Mouse (Mus musculus): Measurements from ENCODE around the gene Tiam1. TPM values are rescaled to one million over a fixed set of nuclear protein-coding genes. Genes with fewer than 3 reads are reported as not detected.
A peak's percentile ranks its signal among the peaks of the same experiment; 100 is the strongest.

Tiam1 gene
- polyA plus RNA-seq, 2 experiments = 1.6 to 4.2 TPM

DNA sequence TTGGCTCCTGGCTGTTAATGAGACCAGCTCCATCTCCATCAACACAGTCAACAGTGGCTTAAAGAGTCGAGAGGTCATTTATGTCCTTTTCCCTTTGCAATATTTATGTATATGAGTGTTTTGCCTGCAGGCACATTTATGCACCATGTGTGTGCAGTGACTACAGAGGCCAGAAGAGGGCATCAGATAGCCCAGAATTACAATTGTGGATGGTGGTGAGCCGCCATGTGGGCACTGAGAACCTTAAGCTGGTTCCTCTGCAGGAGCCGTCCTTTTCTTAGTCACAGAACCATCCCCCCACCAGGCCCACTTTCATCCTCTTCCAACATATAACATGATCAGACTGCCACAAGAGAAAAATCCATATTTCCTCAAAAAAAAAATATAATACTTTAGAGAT is 295.4 kb downstream of the Tiam1 start:
- no peak overlapping the region for H3K27ac ChIP-seq
- no peaks in the 10 kb centered on the region for H3K27me3 ChIP-seq (ENCODE audit: control insufficient read depth, insufficient read depth, low read length)
- ATAC-seq (ENCODE audit: insufficient read depth) (no peak), DNase-seq (ENCODE audit: low read depth in 3 of 3, low spot score in 3 of 3) (no peak)
- H3K9me3 ChIP-seq (ENCODE audit: control insufficient read depth, low read length) = no peaks in the 10 kb centered on the region
- TF ChIP-seq CTCF (IDR thresholded peaks at IDR 0.05; ENCODE audit: low read depth) (no peak), EP300 (IDR thresholded peaks at IDR 0.05; ENCODE audit: low read depth) (no peak)
- 65% methylated on average over 3 of the region's 3 CpGs for WGBS (ENCODE audit: insufficient replicate concordance)
- no peaks in the 10 kb centered on the region for H3K4me1 ChIP-seq (replicated peaks; ENCODE audit: control insufficient read depth in 2 of 2, insufficient read depth in 2 of 2, low read length in 1 of 2)
- no peak overlapping the region for H3K4me2 ChIP-seq (ENCODE audit: low read depth)
- H3K4me3 ChIP-seq (ENCODE audit: insufficient read depth in 1 of 2, low read depth in 2 of 2, low read length in 2 of 2) = no peak overlapping the region
- H3K9ac ChIP-seq (replicated peaks) = no peak overlapping the region
- no peaks in the 10 kb centered on the region for H3K36me3 ChIP-seq (replicated peaks; ENCODE audit: control insufficient read depth, insufficient read depth, low read depth)

DNA sequence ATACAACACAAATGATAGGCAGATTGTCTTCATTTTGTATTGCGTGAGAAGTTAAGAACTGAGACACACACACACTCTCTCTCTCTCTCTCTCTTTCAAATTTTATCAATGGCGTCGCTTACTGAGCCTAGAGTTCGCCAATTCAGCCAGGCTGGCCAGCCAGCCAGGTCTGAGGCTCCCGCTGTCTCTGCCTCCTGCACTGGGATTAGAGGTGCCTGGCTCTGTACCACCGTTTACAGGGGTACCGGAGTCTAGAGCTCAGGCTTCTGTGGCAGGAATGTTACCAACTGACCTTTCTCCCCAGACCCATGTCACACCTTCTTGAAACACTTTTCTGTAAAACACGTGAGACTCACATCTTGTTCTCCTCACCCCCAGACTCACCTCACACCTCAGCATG is 298.1 kb downstream of the Tiam1 start:
- DNase-seq (ENCODE audit: low read depth in 3 of 3, low spot score in 3 of 3) (no peak), ATAC-seq (ENCODE audit: insufficient read depth) (no peak)
- no peak overlapping the region for H3K4me2 ChIP-seq (ENCODE audit: low read depth)
- TF ChIP-seq CTCF (IDR thresholded peaks at IDR 0.05; ENCODE audit: low read depth) (no peak), EP300 (IDR thresholded peaks at IDR 0.05; ENCODE audit: low read depth) (no peak)
- H3K36me3 ChIP-seq (replicated peaks; ENCODE audit: control insufficient read depth, insufficient read depth, low read depth) = no peaks in the 10 kb centered on the region
- H3K4me1 ChIP-seq (replicated peaks; ENCODE audit: control insufficient read depth in 2 of 2, insufficient read depth in 2 of 2, low read length in 1 of 2) = no peaks in the 10 kb centered on the region
- H3K9me3 ChIP-seq (ENCODE audit: control insufficient read depth, low read length) = no peaks in the 10 kb centered on the region
- no peak overlapping the region for H3K9ac ChIP-seq (replicated peaks)
- no peaks in the 10 kb centered on the region for H3K27me3 ChIP-seq (ENCODE audit: control insufficient read depth, insufficient read depth, low read length)
- H3K4me3 ChIP-seq (ENCODE audit: insufficient read depth in 1 of 2, low read depth in 2 of 2, low read length in 2 of 2) = no peak overlapping the region
- H3K27ac ChIP-seq = no peak overlapping the region
- 73% methylated on average over 8 of the region's 8 CpGs for WGBS (ENCODE audit: insufficient replicate concordance)

DNA sequence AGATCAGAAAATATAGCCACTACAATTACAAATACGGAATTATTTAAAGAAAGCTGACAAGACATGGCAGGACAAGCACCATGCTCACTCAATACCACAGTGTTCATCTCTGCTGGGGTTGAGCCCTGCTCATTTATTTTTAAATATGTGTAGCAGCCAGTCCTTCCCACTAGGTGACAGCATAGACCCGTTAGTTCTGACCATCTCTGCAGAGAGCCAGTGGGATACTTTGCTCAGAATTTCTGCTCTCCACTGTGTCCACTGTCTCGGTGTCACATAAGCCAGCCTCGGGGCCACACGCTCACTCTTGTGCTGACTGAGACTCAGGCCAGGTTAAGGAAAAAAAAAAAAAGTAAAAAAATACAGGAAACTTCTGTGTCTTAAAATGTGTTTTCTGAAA is 299.0 kb downstream of the Tiam1 start:
- no peak overlapping the region for H3K27ac ChIP-seq
- TF ChIP-seq EP300 (IDR thresholded peaks at IDR 0.05; ENCODE audit: low read depth) = no peak
- peak; percentile 66 for TF ChIP-seq CTCF (IDR thresholded peaks at IDR 0.05; ENCODE audit: low read depth)
- H3K9ac ChIP-seq (replicated peaks) = no peak overlapping the region
- no peaks in the 10 kb centered on the region for H3K4me1 ChIP-seq (replicated peaks; ENCODE audit: control insufficient read depth in 2 of 2, insufficient read depth in 2 of 2, low read length in 1 of 2)
- DNase-seq (ENCODE audit: low read depth in 3 of 3, low spot score in 3 of 3) = no peak
- H3K9me3 ChIP-seq (ENCODE audit: control insufficient read depth, low read length) = no peaks in the 10 kb centered on the region
- H3K4me2 ChIP-seq (ENCODE audit: low read depth) = no peak overlapping the region
- no peaks in the 10 kb centered on the region for H3K27me3 ChIP-seq (ENCODE audit: control insufficient read depth, insufficient read depth, low read length)
- 27% methylated on average over 5 of the region's 5 CpGs for WGBS (ENCODE audit: insufficient replicate concordance)
- no peak overlapping the region for H3K4me3 ChIP-seq (ENCODE audit: insufficient read depth in 1 of 2, low read depth in 2 of 2, low read length in 2 of 2)
- H3K36me3 ChIP-seq (replicated peaks; ENCODE audit: control insufficient read depth, insufficient read depth, low read depth) = no peaks in the 10 kb centered on the region
- no peak for ATAC-seq (ENCODE audit: insufficient read depth)

DNA sequence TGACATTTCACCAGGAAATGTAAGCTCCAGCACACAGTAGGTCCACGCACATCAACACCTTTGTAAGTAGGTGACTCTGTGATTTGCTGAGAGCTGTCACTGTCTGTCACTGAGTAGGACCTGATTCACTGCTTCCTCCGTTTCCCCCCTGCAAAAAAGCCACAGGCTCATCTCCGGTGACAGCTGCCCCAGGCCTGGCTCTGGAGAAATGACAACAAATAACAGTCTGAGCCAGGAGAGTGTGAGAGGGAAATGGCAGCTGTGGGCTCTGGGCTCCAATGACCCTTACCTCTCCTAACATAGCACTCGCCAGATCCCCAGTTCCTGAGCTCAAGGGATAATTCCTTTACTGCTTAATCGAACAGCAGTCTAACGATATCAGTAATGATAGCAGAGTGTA is 301.7 kb downstream of the Tiam1 start:
- TF ChIP-seq CTCF (IDR thresholded peaks at IDR 0.05; ENCODE audit: low read depth) = no peak
- no peak for TF ChIP-seq EP300 (IDR thresholded peaks at IDR 0.05; ENCODE audit: low read depth)
- Histone ChIP-seq H3K4me1 (replicated peaks; ENCODE audit: control insufficient read depth in 2 of 2, insufficient read depth in 2 of 2, low read length in 1 of 2) (no peaks in the 10 kb centered on the region), H3K9me3 (ENCODE audit: control insufficient read depth, low read length) (no peaks in the 10 kb centered on the region), H3K9ac (replicated peaks) (no peak overlapping the region), H3K4me2 (ENCODE audit: low read depth) (no peak overlapping the region), H3K27me3 (ENCODE audit: control insufficient read depth, insufficient read depth, low read length) (no peaks in the 10 kb centered on the region), H3K4me3 (ENCODE audit: insufficient read depth in 1 of 2, low read depth in 2 of 2, low read length in 2 of 2) (no peak overlapping the region), H3K36me3 (replicated peaks; ENCODE audit: control insufficient read depth, insufficient read depth, low read depth) (no peaks in the 10 kb centered on the region), H3K27ac (no peak overlapping the region)
- no peak for DNase-seq (ENCODE audit: low read depth in 3 of 3, low spot score in 3 of 3)
- 44% methylated on average over 6 of the region's 6 CpGs for WGBS (ENCODE audit: insufficient replicate concordance)
- ATAC-seq (ENCODE audit: insufficient read depth) = no peak

DNA sequence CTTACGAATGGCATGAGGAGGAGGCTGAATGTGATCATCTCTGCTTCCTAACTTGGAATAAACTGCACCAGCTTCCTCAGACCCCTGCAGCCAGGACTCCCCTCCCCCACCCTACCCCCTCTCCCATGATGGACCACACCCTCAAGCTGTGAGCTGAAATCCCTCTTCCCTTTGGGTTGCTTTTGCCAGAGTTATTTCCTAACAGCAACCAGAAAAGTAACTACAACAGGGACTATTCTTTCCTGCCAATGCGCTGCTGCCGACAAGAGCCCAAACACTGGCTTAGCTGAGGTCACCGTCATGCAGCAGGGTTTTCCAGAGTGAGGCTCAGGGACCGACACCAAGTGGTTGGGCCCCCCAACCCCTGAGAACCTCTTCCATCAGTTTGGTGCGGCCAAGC is 303.2 kb downstream of the Tiam1 start:
- no peak overlapping the region for H3K27ac ChIP-seq
- no peak for TF ChIP-seq EP300 (IDR thresholded peaks at IDR 0.05; ENCODE audit: low read depth)
- TF ChIP-seq CTCF (IDR thresholded peaks at IDR 0.05; ENCODE audit: low read depth) = no peak
- DNase-seq (ENCODE audit: low read depth in 3 of 3, low spot score in 3 of 3) (no peak), ATAC-seq (ENCODE audit: insufficient read depth) (no peak)
- H3K4me2 ChIP-seq (ENCODE audit: low read depth) = no peak overlapping the region
- 81% methylated on average over 6 of the region's 6 CpGs for WGBS (ENCODE audit: insufficient replicate concordance)
- no peaks in the 10 kb centered on the region for H3K27me3 ChIP-seq (ENCODE audit: control insufficient read depth, insufficient read depth, low read length)
- no peaks in the 10 kb centered on the region for H3K4me1 ChIP-seq (replicated peaks; ENCODE audit: control insufficient read depth in 2 of 2, insufficient read depth in 2 of 2, low read length in 1 of 2)
- H3K9me3 ChIP-seq (ENCODE audit: control insufficient read depth, low read length) = no peaks in the 10 kb centered on the region
- H3K36me3 ChIP-seq (replicated peaks; ENCODE audit: control insufficient read depth, insufficient read depth, low read depth) = no peaks in the 10 kb centered on the region
- no peak overlapping the region for H3K9ac ChIP-seq (replicated peaks)
- H3K4me3 ChIP-seq (ENCODE audit: insufficient read depth in 1 of 2, low read depth in 2 of 2, low read length in 2 of 2) = no peak overlapping the region

All from liver, embryonic 14.5 days (tissue).